Mouse (Mus musculus) adrenal gland, postnatal 25 days (tissue): Measurements from ENCODE around the gene Igsf11. TPM values are rescaled to one million over a fixed set of nuclear protein-coding genes. Genes with fewer than 3 reads are reported as not detected.

ENCODE experiments used
- total RNA-seq: library from RNA; stranded (reverse); gene quantifications from 2 replicates; pipeline ENCODE4 v1.2.3, GENCODE M21; 2021

The Igsf11 gene
- total RNA-seq, 1 experiment from 2014 or later, result 21.8 TPM

Other genes starting within 250 kb of the Igsf11 start
- 26.1 and 28.4 TPM in 2 replicates for gene Arhgap31, start 179.4 kb upstream of the Igsf11 start, total RNA-seq
- gene B4galt4, start 150.4 kb upstream of the Igsf11 start, total RNA-seq, result 7.4 and 12.0 TPM in 2 replicates
- 0.70 and 1.3 TPM in 2 replicates for gene Upk1b, start 92.3 kb upstream of the Igsf11 start, total RNA-seq
- gene 4930435E12Rik, start 63.9 kb upstream of the Igsf11 start, total RNA-seq, result not detected in 2 replicates